Comparison of ENCODE assay signal across 8 mouse cellular contexts in the genomic region with DNA sequence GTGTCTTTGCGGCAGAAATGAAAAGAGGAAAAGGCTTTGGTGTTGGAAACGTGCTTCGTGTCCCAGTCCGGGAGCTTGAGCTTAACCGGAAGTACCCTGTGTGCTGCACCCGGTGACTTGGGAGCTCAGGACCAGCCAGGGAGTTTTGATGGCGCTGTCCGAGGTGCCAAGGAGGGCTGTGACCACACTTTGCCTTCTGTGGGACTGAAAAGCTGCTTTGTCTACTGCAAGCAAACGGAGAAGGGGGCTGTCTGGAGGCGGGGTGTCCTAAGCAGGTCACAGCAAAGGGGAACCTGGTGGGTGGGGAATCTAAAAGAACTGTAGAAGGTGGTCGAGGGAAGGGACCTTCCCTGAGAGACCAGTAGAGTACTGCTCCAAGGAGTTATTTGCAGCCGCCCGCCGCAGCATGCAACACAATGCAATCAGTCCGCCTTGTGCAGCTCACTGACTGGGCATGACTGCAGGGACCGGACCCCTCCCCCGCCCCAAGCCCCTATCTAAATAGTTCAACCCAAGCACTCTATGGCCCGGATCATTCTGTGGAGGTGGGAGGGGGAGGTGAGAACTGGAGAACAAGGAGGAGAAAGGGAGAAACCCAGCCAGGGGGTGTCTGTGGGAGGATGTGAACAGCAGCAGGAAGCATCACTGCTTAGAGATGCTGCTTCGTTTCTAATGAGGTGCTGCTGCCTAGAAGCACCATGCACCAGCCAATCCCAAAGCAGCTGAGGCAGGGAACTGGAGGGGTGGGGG.
DNase-seq lines count a peak whose midpoint lies in the region; ATAC-seq and TF ChIP-seq lines count a peak whose summit lies in the region.

No protein-coding gene starts in this region.

- no peak for DNase-seq in heart, adult 2 months
- DNase-seq in embryo, embryonic 9.5 days (ENCODE audit: extremely low spot score) = peak; percentile 69
- DNase-seq in urinary bladder, postnatal 14 days (ENCODE audit: low spot score) = no peak
- no peak for DNase-seq in cerebellum, adult 11 months
- DNase-seq in urinary bladder, postnatal 36 days (ENCODE audit: low spot score in 2 of 2) = no peak

- H3K4me2 ChIP-seq in heart, embryonic 12.5 days = peak overlapping the region; percentile 41
- peak overlapping the region; percentile 33 for H3K4me2 ChIP-seq in intestine, embryonic 15.5 days (replicated peaks)
- H3K4me2 ChIP-seq in neural tube, embryonic 12.5 days (replicated peaks) = peak overlapping the region; percentile 79

- no peak overlapping the region for H3K4me3 ChIP-seq in heart, embryonic 12.5 days
- no peak overlapping the region for H3K4me3 ChIP-seq in heart, adult 2 months
- no peak overlapping the region for H3K4me3 ChIP-seq in intestine, embryonic 15.5 days (replicated peaks)
- peak overlapping the region; percentile 39 for H3K4me3 ChIP-seq in neural tube, embryonic 12.5 days

- no peaks in the 10 kb centered on the region for H3K9me3 ChIP-seq in heart, embryonic 12.5 days (replicated peaks)
- no peaks in the 10 kb centered on the region for H3K9me3 ChIP-seq in intestine, embryonic 15.5 days
- H3K9me3 ChIP-seq in neural tube, embryonic 12.5 days = no peaks in the 10 kb centered on the region

- no peak for TF ChIP-seq POLR2A in heart, adult 2 months (IDR thresholded peaks at IDR 0.05; ENCODE audit: insufficient read depth, low read depth, low read length)

- no peak overlapping the region for H3K27ac ChIP-seq in heart, embryonic 12.5 days (ENCODE audit: poor library complexity, severe bottlenecking)
- no peak overlapping the region for H3K27ac ChIP-seq in heart, adult 2 months
- H3K27ac ChIP-seq in intestine, embryonic 15.5 days = no peak overlapping the region
- H3K27ac ChIP-seq in neural tube, embryonic 12.5 days = no peak overlapping the region

- H3K27me3 ChIP-seq in heart, embryonic 12.5 days (replicated peaks) = peaks cover 64% of the 10 kb centered on the region
- peaks cover 12% of the 10 kb centered on the region; the same call in 1 of the 2 replicates for H3K27me3 ChIP-seq in heart, adult 2 months (ENCODE audit: control insufficient read depth, insufficient read depth, low read length)
- peaks cover 54% of the 10 kb centered on the region for H3K27me3 ChIP-seq in intestine, embryonic 15.5 days (replicated peaks)
- H3K27me3 ChIP-seq in neural tube, embryonic 12.5 days (replicated peaks) = peaks cover 48% of the 10 kb centered on the region

- TF ChIP-seq CTCF in heart, adult 2 months (IDR thresholded peaks at IDR 0.05) = no peak

- no peak for TF ChIP-seq EP300 in heart, adult 2 months (IDR thresholded peaks at IDR 0.05; ENCODE audit: insufficient read depth, low read depth, low read length)

- no peak overlapping the region for H3K9ac ChIP-seq in heart, embryonic 12.5 days
- no peak overlapping the region for H3K9ac ChIP-seq in heart, adult 2 months (ENCODE audit: low read depth, low read length)
- H3K9ac ChIP-seq in intestine, embryonic 15.5 days = no peak overlapping the region
- H3K9ac ChIP-seq in neural tube, embryonic 12.5 days = peak overlapping the region; percentile 48

- H3K36me3 ChIP-seq in heart, embryonic 12.5 days = no peaks in the 10 kb centered on the region
- no peaks in the 10 kb centered on the region for H3K36me3 ChIP-seq in heart, adult 2 months (ENCODE audit: control insufficient read depth, insufficient read depth, low read length)
- H3K36me3 ChIP-seq in intestine, embryonic 15.5 days = no peaks in the 10 kb centered on the region
- no peaks in the 10 kb centered on the region for H3K36me3 ChIP-seq in neural tube, embryonic 12.5 days

- intact Hi-C loops in heart, adult 2 months (cut with DNase I) = no loop called here

- no peak for ATAC-seq in heart, embryonic 12.5 days (ENCODE audit: insufficient number of reproducible peaks, low FRiP score)
- ATAC-seq in intestine, embryonic 15.5 days = no peak
- peak; percentile 51; the same call in 1 of the 2 replicates for ATAC-seq in neural tube, embryonic 12.5 days (ENCODE audit: low FRiP score, low read depth)

- H3K4me1 ChIP-seq in heart, embryonic 12.5 days (replicated peaks) = peaks cover 20% of the 10 kb centered on the region
- no peaks in the 10 kb centered on the region for H3K4me1 ChIP-seq in heart, adult 2 months (ENCODE audit: control insufficient read depth, insufficient read depth, low read length)
- peaks cover 6% of the 10 kb centered on the region; the same call in 1 of the 2 replicates for H3K4me1 ChIP-seq in intestine, embryonic 15.5 days (replicated peaks)
- peaks cover 17% of the 10 kb centered on the region for H3K4me1 ChIP-seq in neural tube, embryonic 12.5 days

- H3K79me2 ChIP-seq in heart, adult 2 months (replicated peaks; ENCODE audit: control insufficient read depth, insufficient read depth, low read length) = no peaks in the 10 kb centered on the region

- WGBS in heart, embryonic 12.5 days = 7% methylated on average over 19 of the region's 19 CpGs
- 8% methylated on average over 19 of the region's 19 CpGs for WGBS in heart, adult 2 months
- WGBS in intestine, embryonic 15.5 days = 6% methylated on average over 19 of the region's 19 CpGs
- 1% methylated on average over 19 of the region's 19 CpGs for WGBS in neural tube, embryonic 12.5 days
